Mouse (Mus musculus) kidney, postnatal 25 days (tissue): ENCODE data around the gene Scgb2b17.
"Not testable (repeated sequence)": the region's sequence is repeated elsewhere in the genome, so short reads cannot be mapped to it uniquely, and the experiment has no call there.

ENCODE experiments used
- DNase-seq, 2 experiments: peaks; one replicate each; pipeline ENCODE4 v3.0.0; 2021; ENCODE audit warnings: mixed read lengths in 2 of 2

The Scgb2b17 gene

DNA sequence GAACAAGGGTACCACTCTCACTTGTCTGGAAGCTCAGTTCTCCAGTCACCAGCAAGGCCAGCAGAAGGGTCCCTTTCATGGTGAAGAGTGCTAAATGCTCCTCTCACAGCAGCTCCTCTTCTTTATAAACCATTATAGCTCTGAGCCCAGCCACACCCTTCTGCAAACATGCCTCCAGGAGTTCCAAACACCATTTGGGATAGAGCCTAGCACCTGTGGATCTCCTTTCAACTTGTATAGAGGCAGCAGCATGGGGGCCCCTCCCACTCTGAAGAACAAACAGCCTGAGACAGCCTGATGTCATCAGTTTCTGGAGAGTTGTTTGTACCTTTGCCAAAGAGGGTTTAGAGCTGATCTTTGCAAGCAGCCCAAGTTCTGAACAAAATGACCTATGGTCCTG is at the start of gene Scgb2b17:
TSS of gene Scgb2b17 (minus strand) at position 101 of the 400 bp plus-strand sequence.
- not testable (repeated sequence) for DNase-seq

DNA sequence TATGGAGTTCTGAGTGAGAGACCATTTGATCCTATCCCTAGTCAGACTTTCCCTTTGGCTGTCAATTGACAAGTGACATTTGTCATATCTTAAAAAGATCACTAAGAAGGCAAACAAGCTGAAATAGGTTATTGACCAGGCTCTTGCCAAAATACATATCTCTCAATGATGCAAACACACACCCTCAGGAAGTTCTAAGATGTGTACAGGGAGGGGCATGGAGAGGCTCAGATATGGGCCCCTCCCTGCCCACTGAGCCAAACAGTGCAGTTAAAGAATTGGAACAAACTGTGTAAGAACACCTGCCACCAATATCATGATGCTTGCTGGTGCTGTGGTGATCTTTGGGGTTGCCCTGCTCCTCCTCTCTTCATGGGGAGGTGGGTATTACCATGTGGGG is 6.8 kb upstream of the Scgb2b17 start, which contains the start of gene Scgb1b17:
TSS of gene Scgb1b17 (plus strand) at position 301 of the 400 bp plus-strand sequence.
- not testable (repeated sequence) for DNase-seq
